Mouse (Mus musculus) MEL (cell line): ENCODE results near the gene Rbm33. TPM values are rescaled to one million over a fixed set of nuclear protein-coding genes. Genes with fewer than 3 reads are reported as not detected.

Experiments used
- DNase-seq: peaks from one replicate; pipeline ENCODE4 v3.0.0; 2011; ENCODE audit warnings: low read depth, low spot score
- H3K27ac ChIP-seq: 2 replicates; pipeline ENCODE4 v1.5.1; 2012; ENCODE audit warnings: low read depth, mild to moderate bottlenecking, control low read depth, low read length, moderate library complexity; ENCODE audit not compliant: control insufficient read depth
- H3K27me3 ChIP-seq, 2 experiments: fragments of 150-350 bp in 1 of 2; sonication (generic) in 1 of 2; 2 replicates each; pipeline ENCODE4 v1.6.1; 2012; ENCODE audit warnings: low read length in 2 of 2, mild to moderate bottlenecking in 2 of 2, improper control_type of control experiment in 1 of 2, moderate library complexity in 1 of 2; ENCODE audit not compliant: insufficient read depth in 2 of 2, control insufficient read depth in 1 of 2
- H3K36me3 ChIP-seq, 2 experiments: 2 replicates each; pipeline ENCODE4 v1.6.1; 2012 to 2014; ENCODE audit warnings: low read length in 2 of 2, improper control_type of control experiment in 1 of 2, inconsistent platforms in 1 of 2, mild to moderate bottlenecking in 1 of 2; ENCODE audit not compliant: insufficient read depth in 2 of 2, control insufficient read depth in 1 of 2
- H3K4me1 ChIP-seq, 2 experiments: fragments of 150-350 bp in 1 of 2; sonication (generic) in 1 of 2; 2 replicates each; pipeline ENCODE4 v1.6.1; 2012; ENCODE audit warnings: low read length in 2 of 2, improper control_type of control experiment in 1 of 2, mild to moderate bottlenecking in 1 of 2; ENCODE audit not compliant: insufficient read depth in 2 of 2, control insufficient read depth in 1 of 2
- H3K4me3 ChIP-seq, 2 experiments: fragments of 150-350 bp in 1 of 2; sonication (generic) in 1 of 2; 2 replicates each; pipeline ENCODE4 v1.5.1; 2012; ENCODE audit warnings: low read depth in 2 of 2, low read length in 2 of 2, mild to moderate bottlenecking in 2 of 2, moderate library complexity in 2 of 2, control low read depth in 1 of 2, improper control_type of control experiment in 1 of 2; ENCODE audit not compliant: control insufficient read depth in 1 of 2, insufficient read depth in 1 of 2
- H3K79me2 ChIP-seq: 2 replicates; pipeline ENCODE4 v1.6.1; 2012; ENCODE audit warnings: mild to moderate bottlenecking, low read length, moderate library complexity; ENCODE audit not compliant: control insufficient read depth, poor library complexity, insufficient read depth
- H3K9ac ChIP-seq: 2 replicates; pipeline ENCODE4 v1.6.1; 2012; ENCODE audit warnings: low read depth, mild to moderate bottlenecking, control low read depth, low read length, moderate library complexity; ENCODE audit not compliant: control insufficient read depth, poor library complexity, severe bottlenecking
- H3K9me3 ChIP-seq: fragments of 150-350 bp; sonication (generic); replicated peaks from 2 replicates; pipeline ENCODE4 v1.6.1; 2012; ENCODE audit warnings: mild to moderate bottlenecking, low read length, improper control_type of control experiment, moderate library complexity; ENCODE audit not compliant: insufficient read depth
- BHLHE40 ChIP-seq: IDR thresholded peaks from 2 replicates; pipeline ENCODE4 v1.6.1; 2012; ENCODE audit warnings: low read depth, mild to moderate bottlenecking, inconsistent platforms, low read length, improper control_type of control experiment, borderline replicate concordance
- CHD1 ChIP-seq: IDR thresholded peaks from 2 replicates; pipeline ENCODE4 v1.6.1; 2012; ENCODE audit warnings: low read depth, mild to moderate bottlenecking, inconsistent platforms, low read length, improper control_type of control experiment
- EP300 ChIP-seq, 2 experiments: IDR thresholded peaks; 2 replicates each; pipeline ENCODE4 v1.6.1; 2011; ENCODE audit warnings: improper control_type of control experiment in 2 of 2, low read length in 2 of 2, low read depth in 1 of 2, mild to moderate bottlenecking in 1 of 2
- ETS1 ChIP-seq: IDR thresholded peaks from 2 replicates; pipeline ENCODE4 v1.6.1; 2012; ENCODE audit warnings: low read depth, mild to moderate bottlenecking, inconsistent platforms, low read length, improper control_type of control experiment, moderate library complexity
- HCFC1 ChIP-seq: IDR thresholded peaks from 2 replicates; pipeline ENCODE4 v1.6.1; 2012; ENCODE audit warnings: low read depth, mild to moderate bottlenecking, inconsistent platforms, low read length, improper control_type of control experiment, moderate library complexity
- MAX ChIP-seq: IDR thresholded peaks from 2 replicates; pipeline ENCODE4 v1.6.1; 2011; ENCODE audit warnings: low read length, improper control_type of control experiment
- MXI1 ChIP-seq: IDR thresholded peaks from 2 replicates; pipeline ENCODE4 v1.6.1; 2011; ENCODE audit warnings: mild to moderate bottlenecking, low read depth, low read length, improper control_type of control experiment
- NELFE ChIP-seq: IDR thresholded peaks from 2 replicates; pipeline ENCODE4 v1.6.1; 2011; ENCODE audit warnings: low read depth, low read length, improper control_type of control experiment
- POLR2AphosphoS5 ChIP-seq: IDR thresholded peaks from 2 replicates; pipeline ENCODE4 v1.6.1; 2012; ENCODE audit warnings: low read depth, borderline replicate concordance, mild to moderate bottlenecking, inconsistent platforms, low read length, moderate library complexity, mixed read lengths
- SIN3A ChIP-seq: IDR thresholded peaks from 2 replicates; pipeline ENCODE4 v1.6.1; 2012; ENCODE audit warnings: low read length, improper control_type of control experiment, inconsistent platforms
- TCF12 ChIP-seq: IDR thresholded peaks from 2 replicates; pipeline ENCODE4 v1.6.1; 2014; ENCODE audit warnings: low read depth, mild to moderate bottlenecking, inconsistent platforms, low read length, improper control_type of control experiment, moderate library complexity
- ZC3H11A ChIP-seq: IDR thresholded peaks from 2 replicates; pipeline ENCODE4 v1.6.1; 2012; ENCODE audit warnings: low read depth, mild to moderate bottlenecking, inconsistent platforms, low read length, improper control_type of control experiment
- ZNF384 ChIP-seq: IDR thresholded peaks from 2 replicates; pipeline ENCODE4 v1.6.1; 2012; ENCODE audit warnings: low read depth, mild to moderate bottlenecking, inconsistent platforms, low read length, improper control_type of control experiment
- polyA plus RNA-seq, 2 experiments: library from polyadenylated mRNA; stranded (reverse) in 1 of 2; unstranded in 1 of 2; fragments of >175 nt in 1 of 2; fragments of >200 nt in 1 of 2; gene quantifications; 2 replicates each; pipeline versions ENCODE4 v1.2.1 to v1.2.4; 2012; ENCODE audit warnings: low replicate concordance in 2 of 2, low read depth in 1 of 2; ENCODE audit not compliant: insufficient read length in 2 of 2, insufficient read depth in 1 of 2, missing spikeins in 1 of 2
- total RNA-seq: library from RNA; depleted of rRNA; stranded (reverse); fragments of 300-350 nt; gene quantifications from 2 replicates; pipeline ENCODE4 v1.2.3, GENCODE M21; 2012

Rbm33 gene
- total and polyA plus RNA-seq, 3 experiments: 14.6 to 60.3 TPM; not detected in 1

- Histone ChIP-seq H3K27me3 (no peaks in the 10 kb centered on the region), H3K27ac (no peak overlapping the region)
Measured at GRCm38 (mm10) chr5:28317917-28318267, 971 bp downstream of the Rbm33 start.

GRCm38 (mm10) chr5:28318671-28319070, 1.8 kb downstream of the Rbm33 start:
- peaks cover 24 to 26% of the 10 kb centered on the region in 2 experiments for H3K4me1 ChIP-seq

More at GRCm38 (mm10) chr5:28317917-28318267, 971 bp downstream of the Rbm33 start:
- peak overlapping the region; percentile 77 for H3K9ac ChIP-seq
- H3K9me3 ChIP-seq: no peaks in the 10 kb centered on the region
- peaks cover 1 to 51% of the 10 kb centered on the region in 2 experiments; a peak in 3 of 4 replicates for H3K36me3 ChIP-seq
- H3K4me3 ChIP-seq: peak overlapping the region; percentile 65 to 95
- DNase-seq: peak; percentile 69
- H3K79me2 ChIP-seq: peaks cover 53% of the 10 kb centered on the region
- peaks cover 20 to 22% of the 10 kb centered on the region in 2 experiments for H3K4me1 ChIP-seq
- peak; percentile 77; the same call in 1 of the 2 replicates for TF ChIP-seq CHD1
- peak in 1 of 2 experiments; percentile 34; a peak in 1 of 4 replicates for TF ChIP-seq EP300 (IDR thresholded peaks at IDR 0.05; ENCODE audit: low read depth in 1 of 2, low read length in 2 of 2)
- TF ChIP-seq HCFC1: 0 out of 2 replicates have a peak, but pooled peaks have one; percentile 8
- TF ChIP-seq BHLHE40: no peak
- TF ChIP-seq ZC3H11A: no peak
- peak; percentile 56 for TF ChIP-seq ZNF384
- TF ChIP-seq SIN3A: peak; percentile 25; the same call in 1 of the 2 replicates
- peak; percentile 28; the same call in 1 of the 2 replicates for TF ChIP-seq MXI1
- no peak for TF ChIP-seq TCF12
- no peak for TF ChIP-seq NELFE

GRCm38 (mm10) chr5:28321769-28322168, 4.8 kb downstream of the Rbm33 start:
- DNase-seq: peak; percentile 81
- H3K4me1 ChIP-seq: peaks cover 22 to 46% of the 10 kb centered on the region in 2 experiments
- H3K4me3 ChIP-seq: peak overlapping the region in 1 of 2 experiments; percentile 0; a peak in 1 of 4 replicates

More at GRCm38 (mm10) chr5:28318671-28319070, 1.8 kb downstream of the Rbm33 start:
- DNase-seq: peak; percentile 44
- no peaks in the 10 kb centered on the region for H3K9me3 ChIP-seq
- H3K36me3 ChIP-seq: peaks cover 3 to 58% of the 10 kb centered on the region in 2 experiments; a peak in 3 of 4 replicates
- no peak for TF ChIP-seq POLR2AphosphoS5
- peak overlapping the region; percentile 51 for H3K9ac ChIP-seq
- H3K27ac ChIP-seq: no peak overlapping the region
- H3K27me3 ChIP-seq: no peaks in the 10 kb centered on the region
- peak overlapping the region; percentile 28 to 95 for H3K4me3 ChIP-seq
- peaks cover 60% of the 10 kb centered on the region for H3K79me2 ChIP-seq

More at GRCm38 (mm10) chr5:28321769-28322168, 4.8 kb downstream of the Rbm33 start:
- Histone ChIP-seq H3K79me2 (peaks cover 80% of the 10 kb centered on the region), H3K27ac (no peak overlapping the region), H3K9ac (no peak overlapping the region), H3K9me3 (no peaks in the 10 kb centered on the region), H3K27me3 (no peaks in the 10 kb centered on the region), H3K36me3 (peaks cover 3 to 76% of the 10 kb centered on the region in 2 experiments; a peak in 3 of 4 replicates)
- TF ChIP-seq SIN3A (peak; percentile 50; the same call in 1 of the 2 replicates), ZNF384 (0 out of 2 replicates have a peak, but pooled peaks have one; percentile 6), ETS1 (0 out of 2 replicates have a peak, but pooled peaks have one; percentile 19), MAX (peak; percentile 43; the same call in 1 of the 2 replicates), EP300 (IDR thresholded peaks at IDR 0.05; ENCODE audit: low read depth in 1 of 2, low read length in 2 of 2) (no peak)
